Mouse (Mus musculus): ENCODE data around the gene Ap4b1.

DNA sequence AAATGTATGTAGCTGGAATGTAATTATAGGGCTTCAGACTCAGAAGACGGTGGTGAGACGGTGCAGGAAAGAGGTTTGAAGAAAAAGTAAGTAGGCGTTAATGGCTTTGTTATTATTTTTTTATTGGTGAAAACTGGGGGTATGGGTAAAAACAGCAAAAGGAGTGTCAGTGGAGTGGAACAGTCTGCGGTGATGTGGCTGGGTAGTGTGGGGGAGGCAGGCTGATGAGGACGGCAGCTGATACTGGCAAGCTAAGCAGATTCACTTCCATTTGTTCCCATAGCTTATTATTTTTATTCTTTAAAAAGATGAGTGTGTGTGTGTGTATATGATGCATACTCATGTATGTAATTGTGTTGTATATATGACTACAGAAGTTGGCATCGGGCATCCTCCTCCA, 42.2 kb downstream of the Ap4b1 start:
- TF ChIP-seq CTCF (IDR thresholded peaks at IDR 0.05; ENCODE audit: low read depth, low read length) (no peak), GATA2 (IDR thresholded peaks at IDR 0.05; ENCODE audit: borderline replicate concordance, low read depth, low read length) (no peak), GATA1 (IDR thresholded peaks at IDR 0.05; ENCODE audit: borderline replicate concordance, low read length) (no peak)
